Mouse (Mus musculus) kidney, adult 10 weeks (tissue): Measurements from ENCODE around the gene Ccdc117. TPM values are rescaled to one million over a fixed set of nuclear protein-coding genes. Genes with fewer than 3 reads are reported as not detected.

Source experiments
- polyA plus RNA-seq: library from polyadenylated mRNA; stranded (reverse); fragments of 350-450 nt; fragmentation: Illumina TruSeq; extraction: RNeasy Lipid Tissue Mini Kit (QIAGEN cat#74804); gene quantifications from one replicate; pipeline ENCODE4 v1.2.3, GENCODE M21; 2014; ENCODE audit warnings: low read depth, low replicate concordance

Ccdc117 gene
- 51.3 TPM for polyA plus RNA-seq

DNA sequence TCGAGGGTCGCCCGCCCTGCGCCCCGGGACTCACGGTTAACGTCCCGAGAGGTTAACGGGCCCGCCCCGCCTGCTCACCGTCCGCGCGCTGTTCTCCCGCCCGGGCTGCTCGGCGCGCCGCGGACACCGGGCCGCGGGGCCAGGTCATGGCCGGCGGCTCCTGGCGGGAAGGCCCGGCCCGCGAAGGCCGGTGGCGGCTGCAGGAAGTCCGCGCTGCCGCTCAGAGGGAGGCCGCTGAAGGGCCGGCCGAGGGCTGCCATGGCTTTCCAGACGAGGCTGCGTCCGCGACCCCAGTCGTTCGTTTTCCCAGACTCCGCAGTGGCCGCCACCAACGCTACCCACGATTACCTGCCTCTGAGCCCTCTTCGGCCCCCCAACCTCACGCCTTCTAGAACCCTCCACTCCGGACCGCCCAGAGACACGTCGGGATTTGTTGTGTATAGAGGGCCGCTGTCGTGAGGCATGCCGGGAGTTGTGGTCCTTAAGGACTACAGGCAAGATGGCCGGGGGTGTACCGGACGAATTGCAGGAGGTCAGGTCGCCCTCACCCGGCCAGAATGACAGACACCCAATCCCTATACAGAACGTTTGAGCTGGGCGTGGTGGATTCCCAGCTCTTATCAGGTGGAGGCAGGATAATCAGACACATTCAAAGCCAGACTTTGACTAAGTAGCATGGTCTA, at the start of gene Ccdc117:
Gene Ccdc117 (minus strand): TSS at position 389 of the 683 bp plus-strand sequence.

GRCm38 (mm10) chr11:5569474-5569873, 27.5 kb upstream of the Ccdc117 start, which contains the start of gene Ankrd36:
Gene Ankrd36, plus strand, starts transcription at chr11:5569684.

GRCm38 (mm10) chr11:5520412-5521265, 21.3 kb downstream of the Ccdc117 start, which contains the start of gene Xbp1:
Gene Xbp1, plus strand, starts transcription at chr11:5520659.

Other genes starting within 250 kb of the Ccdc117 start
- 7.9 TPM for gene Znrf3, start 97.3 kb downstream of the Ccdc117 start, polyA plus RNA-seq
- 127 TPM for gene Xbp1, start 21.5 kb downstream of the Ccdc117 start, polyA plus RNA-seq
- gene Ankrd36, start 27.5 kb upstream of the Ccdc117 start, polyA plus RNA-seq, result not detected
- gene Mrps24, start 173.5 kb upstream of the Ccdc117 start, polyA plus RNA-seq, result 12.9 TPM
- 6.6 TPM for gene Urgcp, start 220.2 kb upstream of the Ccdc117 start, polyA plus RNA-seq
- 3.7 TPM for gene Dbnl, start 246.3 kb upstream of the Ccdc117 start, polyA plus RNA-seq